ENCODE assay signal across 10 mouse cellular contexts in genomic region chr13:102899253-102900082, GRCm38 (mm10).
DNase-seq lines count a peak whose midpoint lies in the region; ATAC-seq and TF ChIP-seq lines count a peak whose summit lies in the region.
"Had no signal": no experiment of that assay in that cellular context is flagged by ENCODE, and none has a peak within 500 bp of the region (broad histone marks: within the 10 kb centered on the region; RNA-seq: fewer than 3 reads in every experiment).

No protein-coding gene starts in this region.

- H3K4me2 ChIP-seq in lung, embryonic 16.5 days (ENCODE audit: low read depth, low read length), result 0 out of 2 replicates have a peak overlapping the region, but pooled peaks have one; percentile 19
- H3K4me2 ChIP-seq: hindbrain, embryonic 15.5 days had no signal

- H3K9me3 ChIP-seq in lung, embryonic 16.5 days (ENCODE audit: control insufficient read depth, low read length), result no peaks in the 10 kb centered on the region
- H3K9me3 ChIP-seq: hindbrain, embryonic 15.5 days had no signal

- H3K27me3 ChIP-seq in lung, embryonic 16.5 days (ENCODE audit: control insufficient read depth, insufficient read depth, low read depth, low read length), result no peaks in the 10 kb centered on the region
- H3K27me3 ChIP-seq in small intestine, adult 2 months (ENCODE audit: control insufficient read depth, insufficient read depth, low read length), result no peaks in the 10 kb centered on the region
- H3K27me3 ChIP-seq: hindbrain, embryonic 15.5 days had no signal

- WGBS in lung, embryonic 16.5 days, result 49% methylated on average over 9 of the region's 9 CpGs
- 40% methylated on average over 9 of the region's 9 CpGs for WGBS in small intestine, adult 2 months

- peak; percentile 46 for ATAC-seq in lung, embryonic 16.5 days (ENCODE audit: low read depth)
- peak; percentile 73 for ATAC-seq in inflammation-experienced regulatory T-cells, adult 6 months

- no peak overlapping the region for H3K4me3 ChIP-seq in lung, embryonic 16.5 days (ENCODE audit: low read length)
- H3K4me3 ChIP-seq in bone marrow macrophage, adult 2 months (ENCODE audit: insufficient read depth, low read length), result 0 out of 2 replicates have a peak overlapping the region, but pooled peaks have one; percentile 4
- peak overlapping the region; percentile 31; the same call in 1 of the 2 replicates for H3K4me3 ChIP-seq in small intestine, adult 2 months (ENCODE audit: low read depth, low read length)
- H3K4me3 ChIP-seq: hindbrain, embryonic 15.5 days had no signal

- peak overlapping the region; percentile 80 for H3K27ac ChIP-seq in lung, embryonic 16.5 days (ENCODE audit: low read length)
- no peak overlapping the region for H3K27ac ChIP-seq in bone marrow macrophage, adult 2 months (ENCODE audit: insufficient read depth, low read depth, low read length)
- H3K27ac ChIP-seq in small intestine, adult 2 months (ENCODE audit: insufficient read depth, low read depth, low read length), result peak overlapping the region; percentile 95
- H3K27ac ChIP-seq: hindbrain, embryonic 15.5 days had no signal

- peaks cover 49% of the 10 kb centered on the region for H3K4me1 ChIP-seq in lung, embryonic 16.5 days (replicated peaks; ENCODE audit: control insufficient read depth, insufficient read depth, low read length)
- peaks cover 18% of the 10 kb centered on the region for H3K4me1 ChIP-seq in bone marrow macrophage, adult 2 months (ENCODE audit: control insufficient read depth, insufficient read depth, low read length)
- H3K4me1 ChIP-seq in small intestine, adult 2 months (ENCODE audit: control insufficient read depth, insufficient read depth, insufficient read length, low read length), result peaks cover 33% of the 10 kb centered on the region

- H3K36me3 ChIP-seq in lung, embryonic 16.5 days (ENCODE audit: control insufficient read depth, insufficient read depth, low read length), result no peaks in the 10 kb centered on the region
- no peaks in the 10 kb centered on the region for H3K36me3 ChIP-seq in small intestine, adult 2 months (ENCODE audit: control insufficient read depth, insufficient read depth, low read length)
- H3K36me3 ChIP-seq: hindbrain, embryonic 15.5 days had no signal

- no peak for TF ChIP-seq POLR2A in bone marrow macrophage, adult 2 months (IDR thresholded peaks at IDR 0.05; ENCODE audit: borderline replicate concordance, low read depth, low read length)
- peak; percentile 7; the same call in 1 of the 2 replicates for TF ChIP-seq POLR2A in small intestine, adult 2 months (IDR thresholded peaks at IDR 0.05; ENCODE audit: low read depth, low read length)

- peak overlapping the region; percentile 3; the same call in 1 of the 2 replicates for H3K9ac ChIP-seq in lung, embryonic 16.5 days (ENCODE audit: low read length)
- H3K9ac ChIP-seq: hindbrain, embryonic 15.5 days had no signal

- no peak for DNase-seq in lung, postnatal 36 days
- DNase-seq in cerebellum, postnatal 25 days, result no peak
- DNase-seq in layer of hippocampus, adult 9-11 months, result no peak
- DNase-seq in gastrocnemius, adult 18-20 months (ENCODE audit: low spot score), result no peak
- DNase-seq: cerebellum, adult 2 months had no signal

- TF ChIP-seq CTCF in bone marrow macrophage, adult 2 months (IDR thresholded peaks at IDR 0.05; ENCODE audit: low read depth, low read length), result no peak
- no peak for TF ChIP-seq CTCF in small intestine, adult 2 months (IDR thresholded peaks at IDR 0.05; ENCODE audit: extremely low read depth, insufficient read length, insufficient replicate concordance, low read depth, low read length)
